Mouse (Mus musculus): ENCODE data around the gene Ugt2b5.
A peak's percentile ranks its signal among the peaks of the same experiment; 100 is the strongest.
"Not testable (repeated sequence)": the region's sequence is repeated elsewhere in the genome, so short reads cannot be mapped to it uniquely, and the experiment has no call there.

Gene Ugt2b5

DNA sequence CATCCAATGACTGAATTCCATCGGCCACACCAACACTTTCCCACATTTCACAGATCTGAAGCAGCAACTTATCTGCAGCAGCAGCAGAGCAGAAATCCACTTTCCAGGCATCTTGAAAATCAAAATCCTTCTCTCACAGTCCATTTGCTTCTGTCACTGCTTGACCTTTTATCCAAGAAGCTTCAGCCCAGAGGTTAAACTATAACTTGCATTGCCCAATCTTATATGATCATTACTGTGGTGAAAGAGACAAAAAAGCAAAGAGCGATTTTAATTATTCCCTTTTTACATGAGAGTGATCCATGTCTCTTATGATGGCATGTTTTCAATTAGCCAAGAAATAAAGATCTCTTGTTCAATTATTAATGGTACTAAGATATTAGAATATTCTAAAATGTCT lies at the start of gene Ugt2b5:
Gene Ugt2b5 (minus strand): TSS at position 123 of the 400 bp plus-strand sequence.
- not testable (repeated sequence) for DNase-seq (ENCODE audit: low spot score)

DNA sequence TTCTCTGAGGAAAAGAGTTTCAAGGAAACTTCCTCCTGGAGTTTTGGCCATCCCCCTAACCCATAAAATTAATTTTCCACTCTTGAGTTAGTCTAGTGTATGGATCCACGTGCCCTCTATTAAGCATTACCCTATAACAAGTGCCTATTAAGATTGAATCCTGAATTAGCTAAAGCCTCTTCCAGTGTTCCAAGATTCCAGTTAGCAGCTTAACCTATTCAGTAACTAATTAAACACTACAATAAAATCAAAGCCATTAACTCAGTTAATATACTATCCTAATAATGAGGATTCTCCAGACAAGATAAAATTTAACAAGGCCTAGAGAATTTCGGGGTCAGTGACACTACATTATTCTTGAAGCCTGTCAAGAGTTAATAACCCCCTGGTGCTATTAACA lies 35.7 kb upstream of the Ugt2b5 start:
- DNase-seq (ENCODE audit: low spot score) = not testable (repeated sequence)

DNA sequence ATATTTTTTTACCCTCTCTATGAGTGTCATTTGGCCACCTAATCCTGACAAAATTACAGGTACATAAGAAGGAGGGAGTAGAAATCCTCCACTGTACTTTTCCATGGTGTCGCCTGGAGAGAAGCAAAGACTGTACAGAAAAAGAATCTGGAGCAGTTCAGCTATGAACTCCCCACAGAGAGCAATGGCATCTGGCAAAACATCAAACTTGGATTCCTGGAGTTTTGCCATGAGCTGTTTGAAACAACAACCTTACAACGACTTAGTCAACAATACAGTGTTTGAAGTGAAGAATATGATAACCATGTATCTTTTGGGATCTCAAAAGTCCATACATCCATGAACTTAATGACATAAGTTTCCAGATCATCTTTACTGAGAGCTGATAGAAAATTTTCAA lies 34.6 kb upstream of the Ugt2b5 start:
- DNase-seq (ENCODE audit: low spot score) = no peak

DNA sequence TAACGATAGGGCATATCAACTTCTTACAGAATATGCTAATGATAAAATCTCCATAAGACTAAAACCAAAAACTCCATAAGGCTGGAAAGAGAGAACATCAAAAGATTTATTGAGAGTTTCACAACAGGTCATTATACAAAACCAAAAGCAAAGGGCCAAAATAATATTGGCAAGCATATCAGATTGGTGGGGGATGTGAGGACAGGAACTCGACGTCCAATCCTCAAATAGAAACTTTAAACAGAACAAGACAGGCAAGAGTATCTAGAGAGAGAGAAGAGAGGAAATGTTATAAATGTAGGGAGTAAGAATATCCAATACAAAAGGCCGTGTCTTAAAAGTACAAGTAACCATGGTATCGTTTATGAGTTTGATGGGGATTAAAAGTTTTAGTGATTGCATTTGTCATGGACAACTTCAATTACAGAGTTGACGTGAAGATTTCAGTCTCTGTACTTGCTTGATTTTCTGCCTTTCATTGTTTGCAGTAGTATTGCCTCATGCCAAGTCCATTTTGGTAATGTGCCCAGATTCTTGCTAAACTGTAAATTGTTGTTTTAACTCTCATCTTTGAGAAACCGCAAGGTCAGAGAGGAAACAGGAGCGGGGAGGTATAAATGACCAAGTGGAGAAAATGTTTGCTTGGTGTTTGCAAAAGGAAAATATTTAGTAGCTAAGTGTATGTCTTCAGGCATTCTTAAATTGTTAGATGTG lies 7.8 kb upstream of the Ugt2b5 start:
- peak; percentile 48 for DNase-seq (ENCODE audit: low spot score)

DNA sequence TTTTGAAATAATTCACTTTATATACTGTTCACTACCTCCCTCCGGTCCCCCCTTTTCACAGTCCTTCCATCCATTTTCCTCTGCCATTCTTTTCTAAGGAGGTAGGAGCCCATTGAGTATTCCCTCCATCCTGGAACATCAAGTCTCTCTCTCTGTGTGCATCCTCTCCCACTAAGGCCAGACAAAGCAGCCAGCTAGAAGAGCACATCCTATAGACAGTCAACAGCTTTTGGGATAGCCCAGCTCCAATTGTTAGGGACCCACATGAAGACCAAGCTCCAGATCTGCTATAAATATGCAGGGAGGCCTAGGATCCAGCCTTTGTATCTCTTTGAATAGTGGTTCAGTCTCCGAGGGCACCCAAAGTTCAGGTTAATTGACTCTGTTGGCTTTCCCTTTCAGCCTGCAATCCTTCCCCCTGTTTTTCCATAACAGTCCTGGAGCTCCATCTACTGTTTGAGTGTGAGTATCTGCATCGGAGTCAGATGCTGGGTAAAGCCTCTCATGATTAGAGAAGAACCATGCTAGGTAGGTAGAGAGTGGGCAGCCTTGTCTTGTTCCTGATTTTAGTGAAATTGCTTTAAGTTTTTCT lies 2.8 kb upstream of the Ugt2b5 start:
- peak; percentile 43 for DNase-seq (ENCODE audit: low spot score)

DNA sequence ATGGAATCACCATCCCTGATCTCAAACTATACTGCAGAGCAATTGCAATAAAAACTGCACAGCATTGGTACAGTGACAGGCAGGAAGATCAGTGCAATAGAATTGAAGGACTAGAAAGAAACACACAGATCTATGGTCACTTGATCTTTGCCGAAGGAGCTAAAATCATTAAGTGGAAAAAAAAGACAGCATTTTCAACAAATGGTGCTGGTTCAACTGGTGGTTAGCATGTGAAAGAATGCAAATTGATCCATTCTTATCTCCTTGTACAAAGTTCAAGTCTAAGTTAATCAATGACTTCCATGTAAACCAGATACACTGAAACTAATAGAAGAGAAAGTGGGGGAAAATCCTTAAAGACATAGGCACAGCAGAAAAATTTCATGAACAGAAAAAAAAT lies 36.4 kb downstream of the Ugt2b5 start:
- DNase-seq (ENCODE audit: low spot score) = not testable (repeated sequence)

DNA sequence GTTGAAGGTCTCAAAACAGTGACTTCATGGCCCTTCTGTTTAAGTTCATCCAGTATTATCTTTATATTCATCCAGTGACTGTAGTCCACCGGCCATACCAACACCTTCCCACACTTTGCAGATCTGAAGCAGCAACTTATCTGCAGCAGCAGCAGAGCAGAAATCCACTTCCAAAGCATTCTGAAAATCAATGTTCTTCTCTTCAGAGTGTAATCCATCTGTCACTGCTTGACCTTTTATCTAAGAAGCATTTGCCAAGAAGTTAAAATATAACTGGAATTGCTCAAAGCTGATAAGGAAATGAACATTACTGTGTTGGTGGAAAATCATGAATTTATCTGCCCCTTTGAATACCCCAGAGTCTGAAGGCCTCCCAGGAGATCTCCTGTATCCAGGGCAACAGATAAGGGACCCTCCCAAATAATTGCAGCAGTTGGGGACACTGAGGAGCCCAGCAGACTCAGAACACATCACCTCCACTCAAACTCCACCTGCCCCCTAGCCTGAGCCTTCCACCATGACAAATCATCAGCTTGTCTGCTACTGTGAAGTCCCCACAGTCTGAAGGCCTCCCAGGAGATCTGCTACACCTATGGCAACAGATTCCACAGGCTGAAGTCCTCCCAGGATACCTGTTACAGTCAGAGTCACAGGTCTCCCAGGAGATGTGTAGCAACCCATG lies 47.6 kb downstream of the Ugt2b5 start, which contains the start of gene Ugt2b36:
Gene Ugt2b36 (minus strand): TSS at position 210 of the 682 bp plus-strand sequence.
- no peak for DNase-seq (ENCODE audit: low spot score)

DNA sequence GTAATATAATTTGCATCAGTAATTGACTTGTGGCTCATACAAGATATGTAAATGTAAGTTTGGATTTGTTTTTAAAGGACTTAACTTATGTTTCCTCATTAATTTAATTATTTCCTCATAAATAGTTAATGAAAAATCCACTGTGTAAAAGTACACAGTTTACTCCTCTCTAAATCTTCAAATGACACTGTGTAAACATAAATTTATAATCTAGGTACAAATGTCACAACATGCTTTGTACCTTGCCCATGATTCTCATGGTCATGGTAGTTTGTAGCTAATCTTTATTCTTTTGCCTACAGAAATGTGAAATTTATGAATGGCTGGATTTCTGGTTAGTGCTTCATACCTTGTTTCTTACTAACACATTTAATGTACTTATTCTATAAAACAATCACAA lies 49.0 kb downstream of the Ugt2b5 start:
- DNase-seq (ENCODE audit: low spot score) = no peak

DNA sequence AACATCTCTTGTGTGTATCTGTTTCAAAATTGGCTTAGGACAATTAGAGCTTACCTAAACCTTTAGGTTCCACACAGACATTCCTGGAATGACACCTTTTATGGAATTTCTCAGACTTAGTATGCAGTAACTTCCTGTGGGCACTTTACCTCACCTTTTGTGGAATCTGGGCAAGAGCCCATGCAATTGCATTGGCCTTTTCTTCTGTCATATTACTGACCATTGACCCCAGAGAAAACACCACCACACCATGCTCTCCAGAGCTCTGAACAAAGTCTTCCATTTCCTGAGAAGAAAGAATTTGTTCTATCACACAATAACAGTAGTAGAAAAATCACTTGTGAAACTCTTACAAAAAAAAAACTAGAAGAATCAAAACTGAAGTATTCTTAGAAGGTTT lies 50.9 kb downstream of the Ugt2b5 start:
- DNase-seq (ENCODE audit: low spot score) = no peak

DNA sequence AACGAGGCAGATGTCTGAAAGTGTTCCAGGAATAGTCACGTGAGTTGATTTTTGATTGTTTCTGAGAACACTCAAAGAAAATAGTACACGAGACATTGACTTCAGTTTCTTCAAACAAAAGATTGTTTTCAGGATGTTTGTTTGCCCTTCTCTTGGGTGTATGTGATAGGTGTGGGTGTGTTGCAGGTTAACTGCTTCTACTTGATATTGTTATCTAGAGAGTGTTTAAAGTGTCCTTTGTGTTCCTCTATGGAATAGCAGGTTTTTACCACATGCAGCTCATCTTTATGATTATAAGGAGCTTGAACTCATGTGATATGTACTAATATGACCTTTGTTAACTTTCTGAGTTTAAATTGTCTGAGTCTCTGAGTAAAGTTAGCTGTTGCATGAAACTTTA lies 53.8 kb downstream of the Ugt2b5 start:
- DNase-seq (ENCODE audit: low spot score) = no peak

Data from adipocyte (in vitro differentiated cells).